Mouse (Mus musculus): ENCODE results near the gene Fbxo8.

The Fbxo8 gene

DNA sequence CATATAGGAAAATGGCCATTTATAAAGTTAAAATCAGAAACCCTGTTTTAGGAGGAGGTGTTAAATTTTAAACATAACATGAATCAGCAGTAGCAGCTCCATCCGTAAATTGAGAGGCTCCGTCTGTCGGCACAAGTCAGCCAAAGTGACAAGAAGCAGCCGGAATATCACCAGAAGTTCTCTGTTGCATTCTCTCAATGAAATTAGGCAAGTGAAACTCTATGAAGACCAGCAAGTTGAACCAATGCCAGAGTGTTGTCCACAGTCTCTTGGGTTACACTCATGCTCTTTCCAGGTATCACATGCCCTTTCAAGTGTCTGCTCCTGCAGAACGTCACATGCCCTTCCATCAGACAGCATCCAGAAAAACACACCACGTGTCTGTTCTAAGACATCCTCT, 60.8 kb downstream of the Fbxo8 start:
- no peak for DNase-seq (ENCODE audit: low read depth, low spot score)

GRCm38 (mm10) chr8:56614235-56614634, 63.3 kb downstream of the Fbxo8 start:
- no peak for DNase-seq (ENCODE audit: low read depth, low spot score)

- DNase-seq (ENCODE audit: low read depth, low spot score) = no peak
Measured at GRCm38 (mm10) chr8:56615005-56615404, 64.1 kb downstream of the Fbxo8 start.

GRCm38 (mm10) chr8:56616260-56616659, 65.4 kb downstream of the Fbxo8 start:
- DNase-seq (ENCODE audit: low read depth, low spot score) = no peak

DNA sequence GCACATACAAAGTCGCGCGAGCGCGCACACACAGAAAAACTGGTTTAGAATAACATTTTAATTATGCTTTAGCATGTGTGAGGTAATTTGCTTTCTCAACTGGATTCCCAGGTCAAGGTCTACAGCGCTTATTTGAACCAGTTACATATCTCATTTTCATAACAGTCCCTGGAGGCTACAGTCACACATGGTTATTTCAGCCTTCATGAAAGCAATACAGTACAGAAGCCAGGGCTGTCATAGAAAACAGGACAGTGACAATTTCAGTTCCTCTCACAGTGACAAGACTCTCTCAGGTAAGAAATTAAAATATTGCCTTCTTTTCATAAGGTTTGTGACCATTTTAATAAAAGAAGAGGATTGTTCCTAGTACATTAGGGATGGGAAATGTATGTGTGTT, 66.4 kb downstream of the Fbxo8 start:
- DNase-seq (ENCODE audit: low read depth, low spot score) = no peak

- no peak for DNase-seq (ENCODE audit: low read depth, low spot score)
Measured at GRCm38 (mm10) chr8:56619056-56619455, 68.2 kb downstream of the Fbxo8 start.

- no peak for DNase-seq (ENCODE audit: low read depth, low spot score)
Measured at GRCm38 (mm10) chr8:56619571-56619970, 68.7 kb downstream of the Fbxo8 start.

- DNase-seq (ENCODE audit: low read depth, low spot score) = no peak
Measured at GRCm38 (mm10) chr8:56620691-56621090, 69.8 kb downstream of the Fbxo8 start.

DNA sequence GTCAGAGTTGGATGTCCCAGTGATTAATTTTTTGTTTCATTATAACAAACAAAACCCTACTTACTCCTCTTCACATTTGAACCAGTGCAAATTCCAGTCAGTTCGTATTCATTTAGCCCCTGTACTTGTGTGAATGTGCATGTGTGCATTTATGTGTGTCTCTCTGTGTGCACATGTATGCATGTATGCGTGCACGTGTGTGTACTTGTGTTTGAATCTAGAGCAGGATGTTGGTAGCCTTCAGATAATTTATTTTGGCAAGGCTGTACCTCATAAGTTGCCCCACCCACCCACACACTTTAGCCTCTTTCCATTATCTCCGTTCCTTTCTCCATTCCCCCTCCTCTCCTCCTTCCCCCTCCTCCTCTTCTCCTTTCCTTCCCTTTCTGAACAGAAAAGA, 70.2 kb downstream of the Fbxo8 start:
- DNase-seq (ENCODE audit: low read depth, low spot score) = no peak

DNA sequence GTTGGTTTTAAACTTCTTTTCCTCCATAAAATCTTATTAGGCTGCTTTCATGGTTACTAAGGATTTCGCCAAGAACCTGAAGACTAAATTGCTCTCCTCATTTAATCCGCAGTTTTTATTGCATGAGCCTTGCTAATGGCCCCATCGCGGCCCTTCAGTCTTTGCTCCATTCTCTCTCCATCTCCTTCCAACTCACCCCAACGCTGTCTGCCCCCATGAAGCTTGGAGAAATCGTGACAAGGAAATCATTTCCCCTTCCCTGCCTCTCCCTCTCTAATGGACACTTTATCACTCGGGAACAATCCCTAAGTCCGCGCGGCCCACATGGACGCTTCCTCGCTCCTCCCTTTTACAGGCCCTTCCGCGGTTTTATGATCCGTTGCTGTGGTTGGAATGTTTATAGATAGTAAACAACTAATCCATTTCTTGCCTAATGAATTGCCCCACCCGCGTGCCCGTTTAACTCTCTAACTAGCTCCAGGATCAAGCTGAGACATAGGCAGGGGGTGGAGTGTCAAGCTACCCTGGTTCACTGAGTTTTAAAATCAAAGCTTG, 71.7 kb downstream of the Fbxo8 start:
- no peak for DNase-seq (ENCODE audit: low read depth, low spot score)

- DNase-seq (ENCODE audit: low read depth, low spot score) = no peak
Measured at GRCm38 (mm10) chr8:56623346-56623745, 72.5 kb downstream of the Fbxo8 start.

DNA sequence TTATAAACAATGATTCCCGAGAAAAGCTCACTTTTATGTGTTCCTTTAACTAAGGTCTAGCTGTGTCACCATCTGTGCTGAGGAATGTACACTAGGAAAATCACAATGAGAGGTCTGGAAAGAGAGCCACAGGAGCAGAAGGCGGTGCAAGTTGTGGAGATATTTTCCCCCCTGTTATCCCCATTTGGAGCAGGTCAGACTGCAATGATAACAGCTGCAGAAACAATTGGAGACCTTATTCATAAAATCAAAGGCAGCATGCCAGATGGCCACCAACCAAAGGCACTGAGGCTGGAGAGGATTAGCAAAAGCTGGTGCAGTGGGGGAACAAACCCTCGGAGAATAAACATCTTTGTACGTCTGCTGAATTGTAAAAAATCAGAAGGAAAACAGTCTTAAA, 78.3 kb downstream of the Fbxo8 start:
- DNase-seq (ENCODE audit: low read depth, low spot score) = no peak

DNA sequence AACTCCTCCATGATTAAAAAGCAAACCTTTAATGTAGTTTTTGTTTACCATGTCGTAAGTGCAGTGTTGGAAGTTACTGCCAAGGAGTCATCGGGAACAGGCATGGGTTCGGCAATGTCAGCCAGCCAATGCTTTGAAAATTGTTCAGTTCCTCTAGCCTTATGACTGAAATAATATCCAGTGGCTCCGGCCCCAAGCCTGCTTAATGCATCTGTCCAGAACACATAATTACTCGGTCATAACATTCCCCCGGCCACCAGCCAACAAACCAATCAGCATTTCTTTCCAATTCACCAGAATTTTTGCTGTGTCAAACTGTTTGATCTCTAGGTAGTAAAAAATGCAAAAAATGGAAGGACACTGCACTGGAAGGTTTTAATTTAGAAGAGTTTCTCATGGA, 88.4 kb downstream of the Fbxo8 start:
- DNase-seq (ENCODE audit: low read depth, low spot score) = no peak

Data from embryo, embryonic 11.5 days (tissue).